Mouse (Mus musculus) erythroblast, adult 5-6 weeks (primary cell): Measurements from ENCODE around the gene Pop4. TPM values are rescaled to one million over a fixed set of nuclear protein-coding genes. Genes with fewer than 3 reads are reported as not detected.
"Not testable (repeated sequence)": the region's sequence is repeated elsewhere in the genome, so short reads cannot be mapped to it uniquely, and the experiment has no call there.

ENCODE experiments used
- ATAC-seq: replicated peaks from 2 replicates; pipeline ENCODE4 v1.8.0; 2016; ENCODE audit warnings: moderate number of reproducible peaks, mild to moderate bottlenecking, moderate TSS enrichment, inconsistent platforms; ENCODE audit not compliant: poor library complexity, low FRiP score, severe bottlenecking
- total RNA-seq, 2 experiments: library from RNA; stranded (forward) in 1 of 2; stranded (reverse) in 1 of 2; fragments of 150-400 nt in 1 of 2; fragments of 200-764, 138-1000 nt in 1 of 2; gene quantifications; 2 replicates each; pipeline versions ENCODE4 v1.2.3 to v1.2.4; 2015 to 2017; ENCODE audit warnings: low replicate concordance in 2 of 2

Pop4 gene
- total RNA-seq (2015; ENCODE audit: low replicate concordance) (1.7 and 7.7 TPM in 2 replicates), total RNA-seq (2017; ENCODE audit: low replicate concordance) (3.2 and 5.2 TPM in 2 replicates)

GRCm38 (mm10) chr7:38270703-38271510, at the start of gene Pop4:
TSS of gene Pop4 (minus strand) at chr7:38271423.
- peak; percentile 95 for ATAC-seq

- ATAC-seq = no peak
Measured at GRCm38 (mm10) chr7:38320641-38321040, 49.4 kb upstream of the Pop4 start.

DNA sequence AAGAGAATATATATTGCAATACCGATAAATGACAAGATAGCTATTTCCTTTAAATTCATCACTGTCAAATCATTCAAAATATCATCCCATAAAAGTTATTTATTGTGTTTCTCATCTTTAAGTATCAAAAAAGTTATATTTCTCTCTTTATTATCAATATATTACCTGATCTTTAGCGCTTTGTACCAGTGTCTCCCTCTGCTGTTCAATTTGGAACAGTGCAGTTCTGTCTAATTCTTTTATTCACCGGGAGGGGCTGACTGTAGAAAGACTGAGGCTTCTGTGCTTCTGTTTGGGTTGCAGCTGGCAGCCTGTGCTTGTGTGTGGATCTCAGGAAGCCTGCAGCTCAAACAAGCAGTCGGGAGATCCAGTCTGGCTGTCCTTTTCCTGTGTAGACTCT, 11.0 kb upstream of the Pop4 start:
- ATAC-seq = not testable (repeated sequence)

DNA sequence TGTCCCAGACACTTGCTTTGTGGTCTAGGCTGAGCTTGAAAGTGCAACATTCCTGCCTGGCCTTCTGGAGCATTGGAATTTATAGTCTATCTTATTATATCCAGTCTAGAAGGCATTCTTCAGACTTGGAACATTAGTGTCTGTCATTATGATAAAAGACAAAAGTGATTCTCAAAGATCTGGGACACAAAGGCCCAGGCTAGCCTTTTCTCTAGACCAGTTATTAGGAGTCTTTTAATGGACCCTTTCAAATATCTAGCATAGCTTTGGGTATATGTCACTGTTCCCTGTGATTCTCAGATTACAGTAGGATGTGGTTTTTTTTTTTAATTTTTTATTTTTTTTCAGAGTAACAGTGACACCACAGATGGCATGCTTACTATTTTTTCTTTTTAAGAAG, 1.3 kb upstream of the Pop4 start:
- no peak for ATAC-seq

DNA sequence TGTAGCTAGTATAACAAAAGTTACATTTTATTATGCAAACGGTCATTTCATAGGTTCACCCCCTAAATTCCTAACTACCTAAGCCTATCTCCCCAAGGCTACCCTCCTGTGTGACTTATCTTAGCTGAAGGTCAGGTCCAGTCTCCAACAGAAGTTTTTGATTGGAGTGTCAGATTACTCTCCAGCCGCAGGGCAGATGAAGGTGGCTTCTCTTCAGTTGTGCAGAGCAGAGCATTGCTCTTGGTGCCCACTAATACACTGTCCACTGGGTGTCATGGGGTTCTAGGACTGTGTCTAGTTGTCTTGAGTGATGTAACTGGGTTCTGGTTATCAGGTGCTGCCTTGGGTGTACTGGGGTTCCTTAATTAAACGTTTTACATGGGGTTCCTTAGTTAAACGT, 636 bp upstream of the Pop4 start:
- ATAC-seq = 0 out of 2 replicates have a peak, but pooled peaks have one; percentile 37

- ATAC-seq = no peak; the same call in 1 of the 2 replicates
Measured at GRCm38 (mm10) chr7:38271511-38271811, 238 bp upstream of the Pop4 start.

- ATAC-seq = no peak
Measured at GRCm38 (mm10) chr7:38267006-38267680, 4.1 kb downstream of the Pop4 start.

- ATAC-seq = no peak
Measured at GRCm38 (mm10) chr7:38262406-38262805, 8.8 kb downstream of the Pop4 start.

GRCm38 (mm10) chr7:38259631-38260030, 11.6 kb downstream of the Pop4 start:
- no peak for ATAC-seq

DNA sequence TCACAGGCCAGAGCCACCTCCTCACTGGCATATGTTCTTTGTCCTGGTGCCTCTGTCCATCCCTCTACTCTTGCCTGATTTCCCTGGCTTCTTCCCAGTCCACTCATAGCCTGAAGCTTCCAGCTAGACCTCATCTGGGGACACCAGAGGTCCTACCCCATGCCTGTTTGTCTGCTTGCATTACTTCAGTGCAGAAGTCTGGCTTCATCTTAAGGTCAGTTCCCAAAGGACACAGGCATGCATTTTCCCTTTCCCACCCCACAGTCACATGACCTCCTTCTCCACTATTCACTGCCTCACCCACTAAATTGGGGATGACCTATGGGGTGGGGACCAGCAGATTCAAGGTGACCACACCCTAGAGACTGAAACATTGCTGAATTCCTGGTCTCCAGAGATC, 17.8 kb downstream of the Pop4 start:
- ATAC-seq = no peak

DNA sequence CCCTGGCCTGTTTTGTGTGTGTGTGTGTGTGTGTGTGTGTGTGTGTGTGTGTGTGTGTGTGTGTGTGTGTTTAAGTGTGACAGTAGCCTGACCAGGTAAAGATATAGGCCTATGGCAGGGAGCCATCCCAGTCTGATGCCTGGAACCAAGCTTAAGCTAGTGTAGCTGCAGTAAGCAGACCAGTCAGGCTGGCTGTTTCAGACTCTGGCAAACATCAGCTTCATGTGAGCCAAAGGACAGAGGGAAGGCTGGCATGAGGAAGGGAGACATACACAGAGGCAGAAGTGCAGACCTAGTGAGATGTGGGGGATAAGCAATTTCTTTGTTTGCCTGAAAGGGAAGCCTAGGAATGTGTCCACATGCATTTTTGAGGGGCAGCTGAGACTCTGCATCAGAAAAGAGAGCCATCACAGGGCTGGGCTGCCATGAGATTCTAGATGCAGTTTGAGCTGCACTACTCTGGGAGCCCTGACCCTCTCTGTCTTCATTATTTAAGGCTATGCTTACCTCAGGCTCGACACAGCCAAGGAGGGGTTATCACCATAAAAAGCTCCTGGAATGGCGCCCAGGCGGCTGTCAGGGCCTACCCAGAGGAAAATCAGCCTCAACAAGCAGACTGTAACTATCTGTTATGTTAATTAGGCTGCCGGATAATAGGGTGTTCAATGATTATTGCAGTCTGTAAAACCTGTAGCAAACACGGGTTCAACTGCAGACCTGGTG, 19.6 kb downstream of the Pop4 start:
- no peak for ATAC-seq

GRCm38 (mm10) chr7:38242417-38242816, 28.8 kb downstream of the Pop4 start:
- no peak for ATAC-seq

DNA sequence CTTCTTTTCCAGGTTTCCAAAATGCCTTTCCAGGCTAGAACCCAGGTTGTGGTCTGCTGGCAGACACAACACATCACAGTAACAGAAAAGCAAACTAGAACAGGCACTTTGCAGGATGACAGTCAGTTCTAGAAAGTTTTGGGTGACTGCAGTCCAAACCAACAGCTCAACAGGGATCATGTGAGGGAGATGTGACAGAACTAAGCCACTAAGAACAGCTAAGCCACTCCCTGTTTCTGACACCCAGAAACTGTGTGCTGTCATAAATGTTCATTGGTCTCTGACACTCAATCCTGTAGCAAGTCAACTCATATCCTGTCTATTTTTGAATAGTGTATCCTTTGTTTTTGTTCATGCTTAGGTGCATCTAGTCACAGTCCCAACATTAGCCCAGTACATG, 34.1 kb downstream of the Pop4 start:
- ATAC-seq = no peak

DNA sequence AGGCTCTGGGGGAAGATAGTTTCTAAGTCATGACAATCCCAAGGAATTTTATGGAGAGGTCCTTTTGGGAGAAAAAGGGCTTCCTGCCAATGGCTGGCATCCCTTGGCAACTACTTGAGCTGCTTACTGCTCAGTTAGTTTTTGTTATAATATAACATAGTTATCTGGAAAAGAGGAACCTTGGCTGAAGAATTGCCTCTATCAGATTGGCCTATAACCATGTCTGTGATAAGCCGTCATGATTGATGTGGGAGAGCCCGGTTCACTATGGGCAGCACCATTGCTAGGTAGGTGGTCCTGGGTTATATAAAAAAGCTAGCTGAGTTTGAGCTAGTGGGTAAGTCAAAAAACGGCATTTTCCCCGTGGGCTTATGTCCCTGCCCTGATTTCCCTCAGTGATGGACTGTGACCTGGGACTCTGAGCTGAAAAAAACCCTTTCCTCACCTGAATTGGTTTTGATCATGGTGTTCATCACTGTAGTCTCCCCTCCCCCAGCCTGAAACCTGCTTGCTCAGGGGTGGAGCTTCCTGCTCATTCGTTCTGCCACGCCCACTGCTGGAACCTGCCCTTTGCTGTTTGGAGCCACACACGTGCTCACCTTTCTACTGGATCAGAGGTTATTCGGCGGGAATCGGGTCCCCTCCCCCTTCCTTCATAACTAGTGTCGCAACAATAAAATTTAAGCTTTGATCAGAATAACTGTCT, 34.7 kb downstream of the Pop4 start:
- ATAC-seq = no peak

DNA sequence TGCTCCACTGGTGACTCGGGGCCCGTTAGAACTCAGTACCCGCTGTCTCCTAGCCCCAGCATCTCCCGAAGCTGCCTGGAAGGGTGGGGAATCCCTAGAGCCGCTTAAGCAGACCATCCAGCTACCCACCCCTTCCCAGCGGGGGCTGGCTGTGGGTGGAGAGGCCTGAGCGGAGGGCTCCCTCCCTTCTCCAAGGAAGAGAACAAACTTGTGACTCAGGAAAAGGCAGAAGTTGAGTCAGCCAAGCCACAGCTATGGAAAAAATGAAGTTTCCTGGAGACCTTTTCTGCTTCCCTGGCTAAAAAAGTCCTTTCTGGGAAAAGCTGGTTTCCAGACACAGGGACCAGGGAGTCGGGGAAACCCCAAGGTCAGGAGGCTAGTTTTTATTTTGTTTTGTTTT, 40.9 kb downstream of the Pop4 start:
- ATAC-seq = no peak

- ATAC-seq = no peak
Measured at GRCm38 (mm10) chr7:38228329-38228728, 42.9 kb downstream of the Pop4 start.

DNA sequence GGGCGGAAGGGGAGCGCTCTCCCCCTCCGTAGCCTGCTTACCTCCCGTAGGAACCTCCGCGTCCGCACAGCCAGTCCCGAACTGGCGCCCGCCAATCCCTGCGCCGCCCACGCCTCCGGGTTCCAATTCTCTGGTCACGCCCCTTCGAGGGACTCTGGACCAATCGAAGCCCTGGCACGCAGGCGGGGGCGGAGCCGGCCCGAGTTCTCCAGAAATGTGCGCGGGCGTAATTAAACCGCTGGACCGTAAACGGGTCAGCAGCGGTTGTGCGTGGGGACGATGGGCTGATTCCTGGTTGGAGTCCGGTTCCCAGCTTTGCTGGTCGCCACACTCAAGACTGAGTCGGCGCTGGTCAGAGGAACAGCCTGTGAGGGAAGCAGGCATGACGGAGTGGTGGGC, 43.3 kb downstream of the Pop4 start, which contains the start of gene Plekhf1:
TSS of gene Plekhf1 (minus strand) at position 117 of the 399 bp plus-strand sequence.
- ATAC-seq = peak; percentile 84

GRCm38 (mm10) chr7:38227181-38227899, 43.9 kb downstream of the Pop4 start:
- peak; percentile 42; the same call in 1 of the 2 replicates for ATAC-seq

DNA sequence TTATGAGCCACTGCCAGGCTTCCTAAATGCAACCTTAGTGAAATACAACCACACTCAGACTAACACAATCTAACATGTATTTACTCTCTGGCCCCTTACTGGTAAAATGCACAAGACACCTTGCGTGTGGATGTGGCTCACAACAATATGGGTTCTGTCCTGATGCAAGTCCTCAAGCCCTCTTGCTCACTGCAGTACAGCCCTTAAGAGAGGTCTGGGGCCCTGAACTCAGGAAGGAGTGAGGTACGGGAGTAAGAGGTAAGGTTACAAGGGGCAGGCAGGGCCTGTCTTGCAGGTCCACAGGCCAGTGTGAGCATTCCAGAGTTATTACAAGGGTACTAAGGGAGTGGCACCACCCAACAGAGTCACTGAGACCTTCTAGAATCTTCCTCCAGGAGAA, 45.0 kb downstream of the Pop4 start:
- no peak for ATAC-seq
